Mouse (Mus musculus): Measurements from ENCODE around the gene Wdr47.
A peak's percentile ranks its signal among the peaks of the same experiment; 100 is the strongest.

- TF ChIP-seq CTCF (IDR thresholded peaks at IDR 0.05 in 2 of 3, conservative IDR thresholded peaks at IDR 0.05 in 1 of 3; ENCODE audit: control insufficient read depth in 1 of 3, insufficient read depth in 1 of 3, low read depth in 2 of 3, low read length in 3 of 3, poor library complexity in 1 of 3, severe bottlenecking in 1 of 3) (peak; percentile 40 to 67 (median 60); a peak in 5 of 6 replicates), JUND (IDR thresholded peaks at IDR 0.05; ENCODE audit: low read depth, low read length) (no peak), UBTF (IDR thresholded peaks at IDR 0.05; ENCODE audit: borderline replicate concordance, insufficient read depth, low read depth, low read length) (no peak), CHD1 (IDR thresholded peaks at IDR 0.05; ENCODE audit: low read depth, low read length) (no peak), POLR2A (IDR thresholded peaks at IDR 0.05; ENCODE audit: control insufficient read depth in 1 of 2, insufficient read depth in 1 of 2, low read depth in 1 of 2, low read length in 2 of 2, poor library complexity in 1 of 2) (no peak), BHLHE40 (IDR thresholded peaks at IDR 0.05; ENCODE audit: borderline replicate concordance, low read depth, low read length) (no peak), TAL1 (IDR thresholded peaks at IDR 0.05; ENCODE audit: low read length) (no peak), ELF1 (IDR thresholded peaks at IDR 0.05; ENCODE audit: low read depth, low read length) (no peak), ZMIZ1 (IDR thresholded peaks at IDR 0.05; ENCODE audit: low read depth, low read length) (no peak)
Measured at GRCm38 (mm10) chr3:108660941-108661340, 69.9 kb downstream of the Wdr47 start.

Measured in MEL (cell line).